Mouse (Mus musculus) cerebellum, postnatal 14 days (tissue): ENCODE measurements around the gene Cxcr5.

Experiments used
- DNase-seq, 2 experiments: peaks; one replicate each; pipeline ENCODE4 v3.0.0; 2021; ENCODE audit warnings: mixed read lengths in 2 of 2

Gene Cxcr5

DNA sequence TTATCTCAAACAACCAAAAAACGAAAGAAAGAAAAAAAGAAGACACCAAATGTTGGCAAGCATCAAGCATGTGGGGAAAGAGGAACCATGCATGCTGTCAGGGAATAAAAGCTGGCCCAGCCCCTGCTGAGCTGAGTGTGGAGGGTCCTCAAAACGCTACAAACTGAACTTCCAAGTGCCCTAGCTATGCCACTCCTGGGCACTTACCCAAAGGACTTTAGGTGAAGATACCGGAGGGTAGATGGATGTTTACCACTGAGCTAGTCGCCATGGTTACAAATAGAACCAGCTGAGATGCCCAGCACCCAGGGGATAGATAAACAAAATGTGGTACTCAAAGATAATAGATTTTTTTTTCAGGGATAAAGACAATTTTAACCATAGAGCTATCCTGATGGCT lies at the start of gene Cxcr5:
Gene Cxcr5, minus strand, starts transcription at position 281 of the 400 bp plus-strand sequence.
- no peak for DNase-seq

DNA sequence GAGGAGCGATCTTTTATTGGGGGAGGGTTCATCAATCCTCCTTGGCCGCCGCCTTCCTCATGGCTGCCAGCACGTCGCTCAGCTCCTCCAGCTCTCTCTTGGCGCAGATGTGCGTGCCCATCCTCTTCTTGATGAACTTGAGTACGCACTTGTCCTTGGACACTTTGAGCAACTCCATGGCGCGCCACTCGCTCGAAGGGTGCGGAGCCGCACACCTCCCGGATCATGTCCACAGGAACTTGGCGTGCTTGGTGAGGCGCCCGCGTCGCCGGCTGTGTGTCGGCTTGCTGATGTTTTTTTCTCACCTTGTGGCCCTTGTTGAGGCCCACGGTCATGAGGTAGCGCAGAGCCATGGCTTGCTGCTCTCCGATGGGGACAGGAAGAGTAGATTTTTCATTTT lies 48.7 kb upstream of the Cxcr5 start:
- no peak for DNase-seq

DNA sequence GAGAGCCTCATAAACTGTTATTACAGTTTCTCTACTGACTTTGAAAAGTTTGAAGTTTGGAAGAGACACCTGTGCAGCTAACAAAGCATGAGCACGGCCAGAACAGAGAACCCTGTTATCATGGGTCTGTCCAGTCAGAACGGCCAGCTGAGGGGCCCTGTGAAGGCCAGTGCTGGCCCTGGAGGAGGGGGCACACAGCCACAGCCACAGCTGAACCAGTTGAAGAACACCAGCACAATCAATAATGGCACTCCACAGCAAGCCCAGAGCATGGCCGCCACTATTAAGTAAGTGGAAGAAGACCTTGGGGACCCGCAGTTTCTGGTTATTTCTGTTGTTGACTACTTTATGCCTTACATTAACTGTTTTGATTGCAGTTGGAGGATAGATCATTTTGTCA lies 45.6 kb upstream of the Cxcr5 start:
- no peak for DNase-seq

DNA sequence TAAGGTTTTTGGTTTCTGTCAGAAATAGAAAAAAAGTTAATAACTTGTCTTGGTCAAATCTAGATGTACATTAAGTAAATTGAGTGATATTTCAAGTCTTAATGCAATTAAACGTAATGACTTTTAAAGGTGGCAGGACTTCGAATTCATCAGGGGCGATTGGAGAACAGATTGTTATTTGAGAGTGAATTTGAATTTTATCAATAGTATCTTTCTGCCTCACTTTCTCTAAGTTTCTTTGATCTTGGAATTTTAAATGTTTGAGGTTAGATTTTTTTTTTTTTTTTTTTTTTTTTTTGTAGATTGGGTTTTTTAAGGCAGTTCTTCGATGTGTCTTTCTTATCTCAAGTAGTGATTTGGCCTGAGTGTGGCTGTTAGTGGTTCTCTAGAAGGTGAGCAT lies 45.0 kb upstream of the Cxcr5 start:
- no peak for DNase-seq

DNA sequence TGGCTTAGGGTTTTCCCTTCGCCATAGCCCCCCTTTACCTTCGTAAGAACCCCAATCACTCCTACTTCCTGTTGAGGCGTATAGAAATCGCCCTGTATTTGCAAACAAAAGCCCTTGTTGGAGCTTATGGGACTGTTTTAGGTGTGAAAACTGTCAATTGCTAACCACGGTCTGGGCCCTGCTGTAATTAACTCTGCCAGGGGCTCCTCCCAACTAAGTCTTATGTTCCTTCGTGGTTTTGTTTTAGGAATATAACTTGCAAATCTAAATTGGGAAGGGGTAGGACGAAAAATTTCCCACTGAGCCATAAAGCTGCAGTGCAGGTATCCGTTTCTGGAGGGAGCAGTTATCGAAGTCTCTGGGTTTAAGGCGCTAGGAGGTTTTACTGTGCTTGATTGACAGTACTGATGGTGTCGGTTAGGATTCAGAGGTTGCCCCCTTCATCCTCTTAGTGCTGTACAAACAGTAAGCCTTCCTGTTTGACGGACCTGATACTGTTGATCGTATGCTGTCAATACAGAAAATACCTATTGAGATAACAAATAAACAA lies 44.0 kb upstream of the Cxcr5 start:
- no peak for DNase-seq

DNA sequence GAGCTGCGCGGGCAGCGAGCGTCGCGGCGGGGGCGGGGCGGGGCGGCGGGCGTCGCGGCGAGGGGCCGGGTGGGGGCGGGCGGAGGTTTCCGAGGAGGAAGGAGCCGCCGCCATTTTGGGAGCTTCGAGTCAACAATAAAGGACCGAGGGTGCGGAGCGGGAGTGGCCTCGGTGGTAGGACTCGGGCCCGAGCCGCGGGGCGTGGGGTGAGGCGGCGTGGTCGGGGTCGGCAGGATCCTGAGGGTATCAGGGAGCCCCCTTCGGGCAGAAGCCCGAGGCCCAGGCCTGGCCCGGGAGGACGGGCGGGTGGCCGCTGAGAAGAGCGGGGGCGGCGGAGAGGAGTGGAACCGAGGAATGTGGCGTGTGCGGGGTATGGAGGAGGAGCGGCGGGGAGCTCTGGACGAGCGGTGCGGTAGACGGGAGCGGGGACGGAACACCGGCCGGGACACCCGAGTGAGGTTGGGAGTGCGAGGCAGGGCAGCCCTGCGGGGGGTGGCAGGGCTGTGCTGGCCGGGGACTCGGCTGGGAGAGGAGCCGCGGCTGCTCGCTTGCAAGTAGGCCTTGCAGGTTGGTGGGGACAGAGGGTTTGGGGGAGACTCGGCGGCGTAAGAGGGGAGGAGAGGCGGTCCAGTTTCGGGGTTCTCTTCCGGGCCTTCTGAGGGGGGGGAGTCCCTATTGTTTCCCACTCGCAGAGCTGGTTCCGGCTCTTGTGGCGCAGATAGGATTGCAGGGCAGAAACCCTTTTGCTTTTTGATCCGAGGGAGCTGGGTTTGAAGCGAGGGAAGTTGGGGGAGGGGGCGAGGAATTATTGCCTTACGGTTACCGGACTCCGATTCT lies 43.3 kb upstream of the Cxcr5 start, which contains the start of gene Ddx6:
Gene Ddx6, plus strand, starts transcription at position 114 of the 837 bp plus-strand sequence.
- peak; percentile 84 for DNase-seq

DNA sequence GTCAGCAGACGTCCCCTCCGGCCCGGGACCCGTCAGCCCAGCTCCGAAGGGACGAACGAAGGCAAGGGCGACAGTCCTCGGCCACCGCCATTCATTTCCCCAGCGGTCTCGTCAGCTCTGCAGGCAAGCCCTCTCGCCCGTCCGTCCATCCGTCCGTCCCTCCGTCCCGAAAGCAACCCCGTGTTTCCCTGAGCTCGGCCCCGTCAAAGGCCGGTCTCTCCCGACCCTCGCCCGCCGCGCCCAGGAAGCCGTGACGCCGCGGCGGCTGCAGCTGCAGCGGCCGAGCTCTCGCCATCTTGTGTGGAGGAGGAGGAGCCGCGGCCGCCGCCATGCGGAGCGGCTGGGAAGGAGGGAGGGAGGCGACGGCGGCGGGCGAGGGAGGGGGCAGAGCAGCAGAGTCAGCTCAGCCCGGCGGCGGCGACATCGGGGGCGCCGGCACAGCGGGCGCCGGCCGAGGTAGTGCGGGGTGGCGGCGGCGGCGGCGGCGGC lies 42.7 kb upstream of the Cxcr5 start:
- DNase-seq = peak; percentile 88 to 89

DNA sequence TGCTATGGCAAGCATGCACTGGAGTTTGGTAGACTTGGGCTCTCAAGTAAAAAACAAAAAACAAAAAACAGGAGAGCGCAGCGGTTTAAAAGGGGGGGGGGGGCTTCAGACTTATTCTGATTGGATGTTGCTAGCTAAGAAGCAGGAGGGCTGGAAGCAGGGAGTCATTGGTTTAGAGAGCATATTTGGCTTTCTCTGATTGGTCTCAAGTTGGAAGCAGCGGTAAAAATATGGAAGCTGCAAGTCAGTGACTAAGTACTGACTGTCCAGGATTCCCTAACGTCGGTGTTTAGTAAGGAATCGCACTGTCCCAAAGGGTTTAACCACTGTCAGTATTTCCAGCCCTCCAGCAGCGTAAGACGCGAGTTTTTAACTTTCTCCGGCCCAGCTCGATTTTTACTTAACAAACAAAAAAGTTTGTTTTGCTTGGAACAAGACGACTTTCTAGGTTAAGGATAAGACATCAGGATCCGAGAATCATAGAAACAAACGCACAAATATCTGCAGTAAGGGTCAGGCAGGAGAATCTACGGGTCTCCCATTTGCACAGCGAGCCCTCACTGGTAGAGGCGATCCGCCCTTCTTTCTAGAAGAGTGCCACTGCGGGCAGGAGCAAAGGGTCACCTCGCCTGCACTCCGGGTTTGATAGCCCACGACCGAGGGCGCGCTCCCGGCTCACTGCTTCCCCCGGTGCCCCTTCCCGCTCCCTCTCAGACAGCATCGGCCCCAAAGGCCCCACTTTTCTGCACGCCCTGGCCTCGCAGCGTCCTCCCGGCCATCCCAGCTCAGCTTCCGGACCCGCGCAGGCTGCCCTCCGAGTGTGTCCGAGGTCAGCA lies 42.0 kb upstream of the Cxcr5 start:
- peak; percentile 45 to 54 for DNase-seq

DNA sequence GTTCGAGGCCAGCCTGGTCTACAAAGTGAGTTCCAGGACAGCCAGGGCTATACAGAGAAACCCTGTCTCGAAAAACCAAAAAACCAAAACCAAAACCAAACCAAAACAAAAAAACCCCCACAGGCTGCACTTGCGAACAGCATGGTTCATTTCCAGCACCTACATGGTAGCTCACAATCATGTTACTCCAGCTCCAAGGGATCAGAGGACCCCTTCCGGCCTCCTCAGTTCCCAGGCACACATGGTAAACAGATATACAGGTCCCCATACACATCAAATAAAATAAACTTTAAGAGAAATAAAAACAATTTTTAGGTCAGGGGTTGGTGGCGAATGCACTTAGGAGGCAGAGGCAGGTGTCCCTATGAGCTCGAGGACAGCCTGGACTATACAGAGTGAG lies 41.1 kb upstream of the Cxcr5 start:
- DNase-seq = no peak

DNA sequence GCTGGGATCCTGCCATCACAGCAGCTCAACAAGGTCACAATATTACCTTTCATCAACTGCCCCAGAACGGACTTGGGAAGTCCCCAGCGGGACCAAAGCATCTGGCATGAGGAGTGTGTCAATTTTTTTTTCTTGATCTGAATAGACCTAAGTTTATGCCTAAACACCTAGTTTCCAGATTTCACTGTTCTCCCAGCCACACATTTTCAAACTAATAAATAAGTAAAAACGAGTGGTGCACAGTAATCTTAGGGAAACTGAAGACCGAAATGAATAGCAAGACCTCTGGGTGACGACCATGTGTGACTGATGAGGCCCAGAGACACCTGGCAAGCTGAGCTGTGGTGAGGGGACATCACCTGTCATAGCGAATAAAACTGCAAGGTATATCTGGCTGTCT lies 39.1 kb upstream of the Cxcr5 start:
- no peak for DNase-seq

DNA sequence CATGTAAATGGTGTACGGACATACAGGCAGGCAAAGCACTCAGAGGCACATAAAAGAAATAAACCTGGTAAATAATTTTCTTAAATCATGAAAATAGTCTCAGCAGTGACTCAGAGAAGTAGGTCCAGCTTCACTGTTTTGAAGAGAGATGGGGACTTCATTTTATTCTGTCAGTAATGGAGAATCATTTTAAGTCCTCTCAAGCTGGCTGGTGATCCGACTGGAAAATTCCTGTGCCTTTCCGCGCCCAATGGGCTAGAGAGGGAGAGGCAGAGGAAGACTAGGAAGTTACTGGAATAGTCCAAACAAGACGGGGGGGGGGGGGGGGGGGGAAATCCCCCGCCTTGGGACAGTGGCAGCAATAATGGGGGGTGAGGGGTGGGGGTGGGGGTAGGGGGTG lies 37.9 kb upstream of the Cxcr5 start:
- DNase-seq = no peak

DNA sequence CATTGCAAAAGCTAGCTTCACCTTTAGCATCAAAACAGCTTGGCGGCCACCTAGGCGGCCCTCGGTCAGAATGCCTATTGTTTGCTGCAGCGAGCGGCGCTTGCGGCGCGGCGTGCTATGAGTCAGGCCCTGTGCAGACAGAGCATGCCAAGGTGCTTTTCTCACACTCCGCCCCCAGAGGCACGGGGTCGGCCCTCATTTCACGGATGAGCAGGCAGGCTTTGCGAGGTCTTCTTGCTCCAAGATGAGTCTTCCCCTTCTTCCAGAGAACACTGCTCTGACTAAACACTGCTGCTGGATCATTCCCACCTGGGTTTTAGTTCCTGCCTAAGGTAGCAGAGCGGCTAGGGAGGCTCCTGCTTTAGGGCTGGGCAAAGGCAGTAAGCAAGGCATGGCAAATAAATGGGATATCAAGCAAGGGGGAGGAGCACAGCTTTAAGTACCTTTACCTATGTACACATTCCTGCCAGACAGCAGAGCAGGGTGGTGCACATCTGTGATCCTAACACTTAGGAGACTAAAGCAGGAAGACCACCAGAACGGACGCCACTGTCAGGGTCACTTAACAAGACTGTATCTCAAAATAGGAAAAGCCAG lies 37.3 kb upstream of the Cxcr5 start:
- peak; percentile 55 for DNase-seq

DNA sequence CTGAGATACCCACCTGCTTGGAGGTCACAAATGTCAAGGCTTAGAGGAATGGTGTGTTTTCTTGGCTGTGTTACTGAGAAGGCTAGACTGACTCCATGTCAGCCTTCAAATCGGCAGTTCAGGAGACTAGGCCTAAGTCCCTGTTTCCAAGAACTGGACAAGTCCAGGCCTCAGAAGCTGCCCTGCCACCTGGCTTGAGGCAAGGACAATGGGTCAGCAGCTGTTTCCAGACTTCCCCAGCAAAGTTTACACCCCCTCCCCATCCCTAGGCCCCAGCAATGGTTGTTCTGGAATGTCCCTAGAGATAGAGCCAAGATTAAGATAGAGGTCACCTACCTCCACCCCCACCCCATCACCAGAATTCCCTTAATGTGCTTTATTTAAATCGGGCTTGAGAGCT lies 36.1 kb upstream of the Cxcr5 start:
- DNase-seq = no peak

DNA sequence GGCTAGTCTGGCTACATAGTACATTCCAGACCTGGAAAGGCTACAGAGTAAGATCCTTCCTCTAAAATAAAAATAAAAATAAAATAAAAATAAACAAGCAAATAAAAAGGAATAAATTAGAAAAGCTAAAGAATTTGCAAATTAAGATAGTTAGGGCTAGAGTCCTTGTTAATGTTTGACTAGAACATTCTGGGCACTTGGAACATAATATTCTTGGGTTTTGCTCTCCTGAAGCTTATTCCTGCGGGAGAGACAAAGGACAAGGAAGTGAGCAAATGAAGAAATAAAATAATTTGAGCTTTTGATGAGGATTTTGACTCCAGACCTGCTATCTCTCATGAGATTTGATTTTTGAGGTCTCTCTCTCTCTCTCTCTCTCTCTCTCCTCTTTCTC lies 33.9 kb upstream of the Cxcr5 start:
- no peak for DNase-seq

DNA sequence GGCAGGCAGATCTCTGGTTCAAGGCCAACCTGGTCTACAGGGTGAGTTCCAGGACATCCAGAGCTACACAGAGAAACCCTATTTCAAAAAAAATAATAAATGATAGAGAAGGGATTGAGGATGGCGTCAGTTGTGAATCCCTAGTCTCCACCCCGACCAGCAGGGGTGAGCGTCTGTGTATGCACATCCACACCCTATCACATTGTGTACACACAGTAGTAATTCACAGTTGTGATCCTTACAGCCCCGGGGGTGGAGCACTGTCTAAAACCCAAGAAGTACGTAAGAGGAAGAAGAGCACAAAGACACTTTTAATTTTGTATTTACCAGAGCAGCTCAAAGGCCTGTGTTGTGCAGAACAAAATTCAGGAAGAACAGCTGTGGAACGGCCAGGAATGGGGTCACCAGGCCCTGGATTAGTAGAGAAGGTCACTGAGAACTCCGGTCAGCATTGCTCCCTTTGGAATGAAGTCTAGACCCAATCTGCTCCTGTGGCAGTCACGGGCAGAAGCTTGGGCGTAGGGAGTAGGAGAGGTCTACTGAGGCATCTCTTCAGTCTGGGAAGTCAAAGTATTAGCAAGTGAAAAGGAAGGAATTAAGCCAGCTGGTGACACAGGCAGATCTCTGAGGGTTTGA lies 33.3 kb upstream of the Cxcr5 start:
- DNase-seq = no peak

DNA sequence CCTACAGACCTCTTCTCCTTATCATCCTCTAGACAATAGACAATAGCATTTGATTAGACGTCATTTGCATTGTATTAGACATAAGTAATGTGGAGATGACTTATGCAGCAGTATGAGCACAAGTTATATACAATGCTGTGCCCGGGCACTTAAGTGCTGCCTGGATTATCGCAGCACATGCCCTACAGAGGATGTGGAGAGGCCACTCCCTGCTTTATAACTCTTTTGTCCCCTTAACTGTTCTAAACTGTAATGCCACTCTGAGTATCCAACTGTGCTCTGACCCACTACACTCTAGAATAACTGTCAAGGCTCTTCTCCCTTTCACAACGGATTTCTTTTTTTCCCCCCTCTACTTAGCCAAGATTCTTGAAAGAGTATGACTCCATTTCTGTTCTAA lies 32.2 kb upstream of the Cxcr5 start:
- no peak for DNase-seq

DNA sequence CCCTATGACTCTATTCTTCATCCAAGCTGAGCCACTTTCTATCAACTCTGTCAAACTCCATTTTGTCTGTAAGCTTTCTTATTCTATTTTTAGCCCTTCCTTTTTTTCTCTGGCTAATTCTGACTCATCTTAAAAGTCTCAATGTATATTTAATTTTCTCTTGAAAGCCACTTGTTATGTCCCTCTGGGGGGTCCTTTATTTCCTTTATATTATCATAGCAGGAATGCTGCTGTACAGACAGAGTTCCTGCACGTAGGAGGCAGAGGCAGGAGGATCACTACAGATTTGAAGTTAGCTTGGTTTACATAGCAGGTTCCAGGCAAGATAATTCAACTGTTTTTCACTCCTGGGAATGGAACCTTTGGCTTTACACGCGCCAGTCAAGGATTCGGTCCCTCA lies 31.5 kb upstream of the Cxcr5 start:
- DNase-seq = no peak

DNA sequence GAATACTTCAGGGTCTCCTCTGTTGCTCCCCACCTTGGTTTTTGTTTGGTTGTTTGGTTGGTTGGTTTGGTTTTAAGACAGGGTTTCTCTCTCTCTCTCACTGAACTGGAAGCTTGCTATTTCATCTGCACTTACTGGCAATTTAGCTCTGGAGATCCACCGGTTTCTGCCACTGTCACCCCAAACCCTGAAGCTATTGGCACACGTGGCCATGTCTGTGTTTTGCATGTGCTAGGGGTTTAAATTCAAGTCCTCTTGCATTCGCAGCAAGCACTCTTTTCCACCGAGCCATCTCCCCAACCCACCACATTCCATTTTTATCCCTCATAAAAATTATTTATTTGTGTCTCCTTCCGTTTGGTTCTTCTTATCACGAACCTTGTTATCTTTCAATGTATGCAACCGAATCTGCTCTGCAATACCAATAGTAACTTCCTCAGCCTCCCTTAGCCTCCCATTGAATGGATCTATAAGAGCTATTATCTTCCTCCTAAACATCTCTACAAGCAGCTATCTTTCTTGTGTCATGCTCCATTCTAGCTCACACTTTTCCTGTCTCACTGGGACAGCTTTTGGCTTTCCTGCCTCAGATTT lies 30.0 kb upstream of the Cxcr5 start:
- no peak for DNase-seq

DNA sequence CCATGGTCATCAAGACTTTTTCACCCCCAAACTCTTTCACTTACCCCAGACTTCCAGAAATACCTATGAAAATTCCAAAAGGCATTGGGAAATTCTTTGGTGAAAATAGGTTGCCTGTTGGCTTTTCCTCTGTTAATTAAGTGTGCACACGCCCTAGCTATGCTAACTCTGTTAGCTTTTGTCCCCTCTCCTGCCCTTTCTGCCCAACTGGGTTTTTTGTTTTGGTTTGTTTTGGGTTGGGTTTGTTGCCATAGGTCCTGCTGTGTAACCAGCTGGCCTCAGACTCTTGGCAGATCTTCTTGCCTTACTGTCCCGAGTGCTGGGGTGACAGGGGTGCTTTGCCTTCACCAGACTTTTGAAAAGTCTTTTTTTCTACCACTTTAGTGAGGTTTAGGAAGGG lies 29.3 kb upstream of the Cxcr5 start:
- peak; percentile 65 to 82 for DNase-seq

DNA sequence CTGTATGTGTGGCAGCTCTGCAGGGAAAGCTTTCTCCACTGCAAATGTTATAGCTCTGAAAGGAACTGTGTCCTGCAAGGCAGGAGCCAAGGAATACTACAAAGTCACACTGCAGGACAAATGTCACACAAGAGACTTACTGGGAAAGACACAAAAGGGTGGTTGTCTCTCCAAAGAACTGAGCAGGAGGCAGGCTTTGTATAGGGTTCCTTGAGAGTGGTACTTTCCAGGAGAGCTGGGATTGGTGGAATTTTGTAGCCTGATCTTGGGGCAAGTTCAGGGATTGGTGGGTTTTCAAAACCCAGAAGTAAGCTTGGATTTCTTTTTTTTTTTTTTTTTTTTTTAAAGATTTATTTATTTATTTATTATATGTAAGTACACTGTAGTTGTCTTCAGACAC lies 27.4 kb upstream of the Cxcr5 start:
- no peak for DNase-seq

DNA sequence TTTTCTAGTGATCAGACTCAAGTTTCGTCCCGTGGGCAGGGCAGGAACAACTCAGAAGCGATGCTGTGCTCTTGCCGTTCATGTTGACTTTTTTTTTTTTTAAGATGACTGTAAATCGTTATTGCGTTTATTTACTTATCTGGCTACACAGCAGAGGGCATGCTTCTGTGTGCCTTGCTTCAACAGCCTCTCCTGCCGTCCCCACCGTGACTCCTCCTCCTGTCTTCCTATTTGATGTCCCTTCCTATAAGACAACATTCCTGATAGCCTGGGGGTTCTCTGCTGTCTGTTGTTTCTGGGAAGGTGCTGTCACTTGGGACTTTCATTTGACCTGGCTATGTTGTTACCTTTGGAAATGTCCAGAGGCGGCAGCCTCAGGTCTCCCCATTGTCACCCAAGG lies 26.9 kb upstream of the Cxcr5 start:
- DNase-seq = no peak
